Mouse (Mus musculus): ENCODE data around the gene Vmn2r121. TPM values are rescaled to one million over a fixed set of nuclear protein-coding genes. Genes with fewer than 3 reads are reported as not detected.

Gene Vmn2r121
- polyA plus RNA-seq (2015; fragmentation: Nextera tagmentation; extraction: Ambion mirVana) = not detected in 2 replicates

DNA sequence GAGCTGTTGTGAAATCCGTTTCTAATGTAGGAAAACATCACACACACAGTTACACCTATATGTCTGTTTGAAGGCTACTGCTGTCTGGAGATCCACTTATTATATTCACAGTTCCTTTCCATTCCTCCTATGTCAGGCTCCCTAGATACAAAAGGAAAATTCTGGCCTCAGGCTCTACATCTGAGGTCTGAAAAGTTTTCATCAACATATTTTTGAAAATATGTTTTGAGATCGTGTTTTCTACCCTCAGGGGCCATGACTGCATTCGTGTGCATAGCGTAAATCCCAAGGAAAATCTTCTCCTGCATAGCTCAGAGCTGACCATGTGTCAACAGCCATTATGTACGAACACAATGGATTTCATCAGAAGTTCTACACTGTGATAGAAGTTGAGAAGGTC, at the start of gene Vmn2r121:
Gene Vmn2r121, minus strand, starts transcription at position 101 of the 400 bp plus-strand sequence.

